Mouse (Mus musculus) myocyte (in vitro differentiated cells): Measurements from ENCODE around the gene Ccdc153. TPM values are rescaled to one million over a fixed set of nuclear protein-coding genes. Genes with fewer than 3 reads are reported as not detected.

ENCODE experiments used
- H3K27me3 ChIP-seq: one replicate; pipeline ENCODE4 v1.6.1; 2011; ENCODE audit not compliant: control insufficient read depth, insufficient read depth, insufficient read length
- H3K36me3 ChIP-seq: one replicate; pipeline ENCODE4 v1.6.1; 2011; ENCODE audit not compliant: control insufficient read depth, insufficient read depth
- H3K4me2 ChIP-seq: one replicate; pipeline ENCODE4 v1.6.1; 2011; ENCODE audit warnings: low read depth, control low read depth
- H3K4me3 ChIP-seq: one replicate; pipeline ENCODE4 v1.5.1; 2011; ENCODE audit warnings: mild to moderate bottlenecking, control low read depth, moderate library complexity
- H3K79me2 ChIP-seq: one replicate; pipeline ENCODE4 v1.6.1; 2011; ENCODE audit not compliant: control insufficient read depth, insufficient read depth
- H3ac ChIP-seq: one replicate; pipeline ENCODE4 v1.6.1; 2011; ENCODE audit not compliant: control insufficient read depth, insufficient read length
- CEBPB ChIP-seq: IDR thresholded peaks from 2 replicates; pipeline ENCODE4 v1.6.1; 2011; ENCODE audit warnings: mild to moderate bottlenecking, moderate library complexity; ENCODE audit not compliant: poor library complexity, insufficient read depth, severe bottlenecking
- E2F4 ChIP-seq: IDR thresholded peaks from one replicate; pipeline ENCODE4 v1.6.1; 2011; ENCODE audit warnings: mild to moderate bottlenecking, control low read depth, moderate library complexity; ENCODE audit not compliant: insufficient read depth
- MAX ChIP-seq: IDR thresholded peaks from one replicate; pipeline ENCODE4 v1.6.1; 2011; ENCODE audit warnings: low read depth, mild to moderate bottlenecking, control low read depth
- MYOD1 ChIP-seq, 3 experiments: IDR thresholded peaks; one replicate each; pipeline ENCODE4 v1.6.1; 2011; ENCODE audit warnings: control low read depth in 2 of 3, low read depth in 2 of 3, mild to moderate bottlenecking in 2 of 3, moderate library complexity in 1 of 3; ENCODE audit not compliant: insufficient read length in 2 of 3, control insufficient read depth in 1 of 3
- MYOG ChIP-seq, 3 experiments: IDR thresholded peaks; one replicate each; pipeline ENCODE4 v1.6.1; 2011; ENCODE audit warnings: control low read depth in 2 of 3, low read depth in 2 of 3, mild to moderate bottlenecking in 2 of 3; ENCODE audit not compliant: insufficient read length in 2 of 3, control insufficient read depth in 1 of 3, insufficient read depth in 1 of 3
- POLR2A ChIP-seq: IDR thresholded peaks from one replicate; pipeline ENCODE4 v1.6.1; 2011; ENCODE audit warnings: low read depth, mild to moderate bottlenecking, control low read depth, moderate library complexity; ENCODE audit not compliant: insufficient read length
- POLR2AphosphoS2 ChIP-seq: IDR thresholded peaks from one replicate; pipeline ENCODE4 v1.6.1; 2011; ENCODE audit warnings: low read depth, control low read depth; ENCODE audit not compliant: insufficient read length
- REST ChIP-seq: IDR thresholded peaks from one replicate; pipeline ENCODE4 v1.6.1; 2011; ENCODE audit warnings: mild to moderate bottlenecking, control low read depth, moderate library complexity; ENCODE audit not compliant: insufficient read depth, insufficient read length
- SRF ChIP-seq: IDR thresholded peaks from one replicate; pipeline ENCODE4 v1.6.1; 2011; ENCODE audit warnings: low read depth; ENCODE audit not compliant: control insufficient read depth, insufficient read length
- TCF12 ChIP-seq: IDR thresholded peaks from one replicate; pipeline ENCODE4 v1.6.1; 2011; ENCODE audit warnings: mild to moderate bottlenecking, control low read depth; ENCODE audit not compliant: poor library complexity, insufficient read depth, severe bottlenecking
- TCF3 ChIP-seq: IDR thresholded peaks from one replicate; pipeline ENCODE4 v1.6.1; 2011; ENCODE audit warnings: low read depth, control low read depth; ENCODE audit not compliant: insufficient read length
- USF1 ChIP-seq: IDR thresholded peaks from one replicate; pipeline ENCODE4 v1.6.1; 2011; ENCODE audit warnings: low read depth, mild to moderate bottlenecking, control low read depth, moderate library complexity
- polyA plus RNA-seq: library from polyadenylated mRNA; unstranded; fragments of >200 nt; fragmentation: generic; extraction: Trizol; gene quantifications from one replicate; pipeline ENCODE4 v1.2.1, GENCODE M21; 2012; ENCODE audit warnings: missing spikeins

Gene Ccdc153
- polyA plus RNA-seq, 1 experiment = not detected

DNA sequence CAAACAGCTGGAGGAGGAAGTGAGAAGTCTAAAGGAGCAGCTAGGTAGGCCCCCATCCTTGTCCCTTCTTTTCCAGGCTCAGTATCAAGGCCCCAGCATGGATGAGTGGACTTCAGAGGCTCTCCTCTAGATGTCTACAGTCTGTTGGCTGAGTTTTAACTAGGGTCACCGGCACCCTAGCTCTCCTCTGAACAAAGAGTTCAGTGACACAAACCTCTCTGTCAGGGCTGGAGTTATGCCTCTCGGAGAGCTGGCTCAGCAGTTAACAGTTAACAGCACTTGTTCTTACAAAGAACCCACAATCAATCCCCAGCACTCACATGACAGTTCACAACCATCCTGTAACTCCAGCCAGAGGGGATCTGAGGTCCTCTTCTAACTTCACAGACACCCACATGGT, 3.1 kb downstream of the Ccdc153 start:
- H3K27me3 ChIP-seq = peaks cover 7% of the 10 kb centered on the region
- no peak overlapping the region for H3K4me3 ChIP-seq
- H3ac ChIP-seq = no peak overlapping the region
- no peak overlapping the region for H3K4me2 ChIP-seq
- H3K79me2 ChIP-seq = no peaks in the 10 kb centered on the region
- no peaks in the 10 kb centered on the region for H3K36me3 ChIP-seq
- TF ChIP-seq REST (no peak), MYOG (IDR thresholded peaks at IDR 0.05; ENCODE audit: control insufficient read depth in 1 of 3, insufficient read depth in 1 of 3, insufficient read length in 2 of 3, low read depth in 2 of 3) (no peak), MAX (no peak), POLR2AphosphoS2 (no peak), MYOD1 (IDR thresholded peaks at IDR 0.05; ENCODE audit: control insufficient read depth in 1 of 3, insufficient read length in 2 of 3, low read depth in 2 of 3) (no peak), TCF12 (no peak), E2F4 (no peak), POLR2A (no peak), CEBPB (no peak), USF1 (no peak), TCF3 (no peak), SRF (no peak)

DNA sequence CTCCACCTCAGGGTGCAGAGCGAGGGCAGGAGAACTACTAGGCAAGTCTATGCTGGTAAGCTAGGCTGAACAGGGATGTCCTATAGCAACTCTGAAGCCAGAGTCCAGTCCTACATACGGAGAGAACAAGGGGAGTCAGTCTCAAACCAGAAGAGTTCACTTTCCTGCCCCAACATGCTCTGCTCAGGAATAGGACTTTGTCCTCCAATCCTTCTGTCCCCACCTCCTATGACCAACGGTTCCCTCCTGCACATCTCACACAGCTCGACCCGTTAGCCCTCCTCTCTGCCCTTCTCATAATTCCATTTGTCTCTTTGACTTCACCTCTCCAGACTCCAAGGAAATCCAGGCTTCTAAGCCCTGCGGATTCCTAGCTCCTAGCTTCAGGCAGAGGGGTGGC, 7.4 kb downstream of the Ccdc153 start:
- H3K79me2 ChIP-seq = no peaks in the 10 kb centered on the region
- TF ChIP-seq SRF (no peak), USF1 (no peak), MYOG (IDR thresholded peaks at IDR 0.05; ENCODE audit: control insufficient read depth in 1 of 3, insufficient read depth in 1 of 3, insufficient read length in 2 of 3, low read depth in 2 of 3) (no peak), MYOD1 (IDR thresholded peaks at IDR 0.05; ENCODE audit: control insufficient read depth in 1 of 3, insufficient read length in 2 of 3, low read depth in 2 of 3) (no peak), POLR2A (no peak), REST (no peak)
- no peak overlapping the region for H3ac ChIP-seq
- no peaks in the 10 kb centered on the region for H3K36me3 ChIP-seq
- H3K4me3 ChIP-seq = no peak overlapping the region
- no peak overlapping the region for H3K4me2 ChIP-seq
- peaks cover 10% of the 10 kb centered on the region for H3K27me3 ChIP-seq

DNA sequence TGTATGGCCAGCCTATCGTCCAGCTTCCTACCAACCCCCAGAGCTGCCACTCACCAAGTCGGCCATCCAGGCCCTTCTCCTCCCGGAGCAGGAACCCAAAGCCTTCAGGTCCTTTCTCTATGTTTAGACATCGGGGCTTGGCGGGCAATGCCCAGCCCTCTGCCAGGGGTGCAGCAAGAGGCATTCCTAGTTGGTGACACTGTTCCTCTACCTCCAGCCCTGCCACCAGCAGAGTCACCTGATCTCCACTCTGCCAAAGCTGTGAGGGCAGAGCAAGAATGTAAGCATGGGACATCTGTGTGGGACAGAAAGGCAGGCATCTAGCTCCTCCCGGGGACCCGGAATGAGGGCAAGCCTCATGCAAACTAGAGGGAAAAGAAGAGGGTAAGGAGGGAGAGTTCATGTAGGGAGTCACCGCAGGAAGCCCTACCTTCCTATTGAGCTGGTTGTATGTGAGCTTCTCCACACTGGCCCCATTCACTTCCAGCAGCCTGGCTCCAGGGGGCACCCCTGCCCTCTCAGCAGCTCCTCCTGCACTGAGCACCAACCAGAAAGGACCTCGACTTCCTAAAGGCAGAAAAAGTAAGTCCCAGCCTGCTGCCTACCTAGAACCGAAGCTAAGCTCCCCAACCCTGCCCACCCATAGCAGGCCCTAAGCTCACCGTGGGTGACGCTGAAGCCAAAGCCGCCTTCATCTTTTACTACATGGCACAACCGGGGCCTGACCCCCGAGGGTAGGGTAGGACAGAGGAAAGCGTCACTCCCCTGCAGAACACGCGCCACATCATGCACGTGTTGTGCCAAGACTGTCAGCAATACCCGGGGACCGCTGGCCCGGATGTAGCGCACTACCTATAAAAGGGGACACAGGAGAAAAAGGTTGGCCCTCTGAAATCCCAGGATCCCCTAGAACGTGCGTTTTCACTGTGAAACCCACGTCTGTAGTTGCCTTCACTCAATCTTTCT, 9.0 kb downstream of the Ccdc153 start:
- no peaks in the 10 kb centered on the region for H3K79me2 ChIP-seq
- no peak overlapping the region for H3K4me3 ChIP-seq
- no peak for TF ChIP-seq TCF12
- TF ChIP-seq POLR2AphosphoS2 = no peak
- TF ChIP-seq E2F4 = no peak
- no peak for TF ChIP-seq MAX
- TF ChIP-seq CEBPB = no peak
- H3ac ChIP-seq = no peak overlapping the region
- no peaks in the 10 kb centered on the region for H3K36me3 ChIP-seq
- H3K27me3 ChIP-seq = peaks cover 10% of the 10 kb centered on the region
- H3K4me2 ChIP-seq = no peak overlapping the region

DNA sequence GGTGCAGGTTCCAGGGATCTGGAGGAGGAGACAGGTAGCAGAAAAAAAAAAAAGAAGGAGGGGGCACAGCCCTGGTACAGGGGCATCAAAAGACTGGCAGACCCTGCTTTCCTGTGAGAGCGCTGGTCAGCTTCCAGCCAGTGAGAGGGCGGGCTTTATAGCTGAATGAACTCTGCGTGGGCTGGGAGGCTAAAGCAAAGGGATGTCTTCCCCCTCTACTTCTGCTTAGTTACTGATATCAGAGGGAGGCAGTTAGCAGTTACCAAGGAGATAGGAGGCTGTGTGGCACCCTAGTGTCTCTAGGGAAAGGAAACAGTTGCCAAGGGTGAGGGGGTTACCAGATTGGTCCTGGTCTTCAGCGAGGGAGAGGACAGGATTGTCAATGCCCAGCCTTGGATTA, 10.0 kb downstream of the Ccdc153 start:
- Histone ChIP-seq H3K36me3 (no peaks in the 10 kb centered on the region), H3K4me2 (no peak overlapping the region), H3K4me3 (no peak overlapping the region), H3ac (no peak overlapping the region), H3K27me3 (peaks cover 10% of the 10 kb centered on the region), H3K79me2 (no peaks in the 10 kb centered on the region)
- TF ChIP-seq USF1 = no peak
- TF ChIP-seq CEBPB = no peak
- TF ChIP-seq POLR2A = no peak
- TF ChIP-seq TCF3 = no peak
- TF ChIP-seq MYOD1 (IDR thresholded peaks at IDR 0.05; ENCODE audit: control insufficient read depth in 1 of 3, insufficient read length in 2 of 3, low read depth in 2 of 3) = no peak
- no peak for TF ChIP-seq MAX
- TF ChIP-seq POLR2AphosphoS2 = no peak
- TF ChIP-seq TCF12 = no peak
- no peak for TF ChIP-seq MYOG (IDR thresholded peaks at IDR 0.05; ENCODE audit: control insufficient read depth in 1 of 3, insufficient read depth in 1 of 3, insufficient read length in 2 of 3, low read depth in 2 of 3)
- TF ChIP-seq REST = no peak
- TF ChIP-seq E2F4 = no peak
- TF ChIP-seq SRF = no peak

DNA sequence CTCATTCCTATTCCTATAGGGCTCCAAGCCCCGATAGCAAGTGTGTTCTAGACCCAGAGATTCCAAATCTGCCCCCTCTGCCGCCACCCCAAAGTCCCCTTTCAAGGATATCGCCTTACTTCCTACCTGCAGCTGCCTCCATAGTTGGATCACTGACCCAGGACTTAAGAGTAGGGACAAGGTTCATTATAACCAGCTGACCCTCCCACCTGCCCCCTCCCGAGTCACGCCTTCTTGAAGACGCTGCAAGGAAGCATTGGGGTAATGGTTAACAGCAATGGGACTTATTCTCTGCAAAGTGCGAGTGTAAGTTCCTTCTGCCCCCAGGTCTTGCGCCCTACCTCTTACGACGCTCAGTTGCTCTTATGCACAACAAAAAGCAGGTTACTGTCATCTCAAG, 10.8 kb downstream of the Ccdc153 start, which contains the start of gene Pdzd3:
TSS of gene Pdzd3 (minus strand) at position 158 of the 400 bp plus-strand sequence.
- TF ChIP-seq TCF12 (no peak), TCF3 (no peak), E2F4 (no peak), POLR2AphosphoS2 (no peak), MYOD1 (IDR thresholded peaks at IDR 0.05; ENCODE audit: control insufficient read depth in 1 of 3, insufficient read length in 2 of 3, low read depth in 2 of 3) (no peak), USF1 (no peak), CEBPB (no peak), REST (no peak), SRF (no peak), MYOG (IDR thresholded peaks at IDR 0.05; ENCODE audit: control insufficient read depth in 1 of 3, insufficient read depth in 1 of 3, insufficient read length in 2 of 3, low read depth in 2 of 3) (no peak), MAX (no peak), POLR2A (no peak)

More for the DNA sequence above, 10.8 kb downstream of the Ccdc153 start, which contains the start of gene Pdzd3:
- peaks cover 10% of the 10 kb centered on the region for H3K27me3 ChIP-seq
- no peaks in the 10 kb centered on the region for H3K36me3 ChIP-seq
- H3ac ChIP-seq = no peak within 1 kb of the TSS
- no peaks in the 10 kb centered on the region for H3K79me2 ChIP-seq
- no peak within 1 kb of the TSS for H3K4me2 ChIP-seq
- H3K4me3 ChIP-seq = no peak within 1 kb of the TSS
